Mouse (Mus musculus): Measurements from ENCODE around the gene Asb14. TPM values are rescaled to one million over a fixed set of nuclear protein-coding genes. Genes with fewer than 3 reads are reported as not detected.

Gene Asb14
- 1 to 10 TPM in 1 of 2 experiments, under 1 TPM in 1; 0.78 to 1.0 TPM for polyA plus RNA-seq (2017; shearing (Covaris generic))

GRCm38 (mm10) chr14:26894392-26894791, at the start of gene Asb14:
Gene Asb14 (plus strand): TSS chr14:26894557.

Other genes starting within 250 kb of the Asb14 start
- 10 to 100 TPM; 11.5 to 13.2 TPM for gene Pde12, start 224.7 kb upstream of the Asb14 start, polyA plus RNA-seq (2017; shearing (Covaris generic))
- under 1 TPM; 0.02 to 0.67 TPM for gene Dnah12, start 201.3 kb upstream of the Asb14 start, polyA plus RNA-seq (2017; shearing (Covaris generic))
- gene Appl1, start 76.7 kb downstream of the Asb14 start, polyA plus RNA-seq (2017; shearing (Covaris generic)), result 10 to 100 TPM; 38.0 to 39.0 TPM
- gene Hesx1, start 99.9 kb downstream of the Asb14 start, polyA plus RNA-seq (2017; shearing (Covaris generic)), result under 1 TPM; 0.67 to 0.70 TPM
- under 1 TPM; 0.55 to 0.82 TPM for gene Il17rd, start 144.4 kb downstream of the Asb14 start, polyA plus RNA-seq (2017; shearing (Covaris generic))
- 100 to 1,000 TPM; 210 to 261 TPM for gene Arhgef3, start 220.3 kb downstream of the Asb14 start, polyA plus RNA-seq (2017; shearing (Covaris generic))